Mouse (Mus musculus): ENCODE data around the gene Ccdc142. TPM values are rescaled to one million over a fixed set of nuclear protein-coding genes. Genes with fewer than 3 reads are reported as not detected.

Gene Ccdc142
- total RNA-seq, 2 experiments from 2014 or later = 12.0 to 18.4 TPM

GRCm38 (mm10) chr6:83136291-83136880 lies 35.0 kb downstream of the Ccdc142 start:
- DNase-seq = no peak
- intact Hi-C loops (cut with DNase I) = no loop called here

GRCm38 (mm10) chr6:83136881-83137575 lies 35.6 kb downstream of the Ccdc142 start:
- intact Hi-C loops (cut with DNase I) = no loop called here
- peak; percentile 63 for DNase-seq

GRCm38 (mm10) chr6:83137576-83137950 lies 36.2 kb downstream of the Ccdc142 start:
- DNase-seq = peak; percentile 65
- intact Hi-C loops (cut with DNase I) = no loop called here

- intact Hi-C loops (cut with DNase I) = no loop called here
- DNase-seq = no peak
Observed at GRCm38 (mm10) chr6:83138056-83138455, 36.7 kb downstream of the Ccdc142 start.

GRCm38 (mm10) chr6:83140044-83140443 lies 38.6 kb downstream of the Ccdc142 start:
- intact Hi-C loops (cut with DNase I) = no loop called here
- DNase-seq = no peak

GRCm38 (mm10) chr6:83141636-83142035 lies 40.2 kb downstream of the Ccdc142 start:
- intact Hi-C loops (cut with DNase I) = no loop called here
- no peak for DNase-seq

- no peak for DNase-seq
- intact Hi-C loops (cut with DNase I) = no loop called here
Observed at GRCm38 (mm10) chr6:83142211-83142731, 40.9 kb downstream of the Ccdc142 start.

GRCm38 (mm10) chr6:83142886-83143285 lies 41.5 kb downstream of the Ccdc142 start:
- intact Hi-C loops (cut with DNase I) = no loop called here
- no peak for DNase-seq

GRCm38 (mm10) chr6:83145209-83145608 lies 43.8 kb downstream of the Ccdc142 start:
- DNase-seq = no peak
- intact Hi-C loops (cut with DNase I) = no loop called here

GRCm38 (mm10) chr6:83145805-83146204 lies 44.4 kb downstream of the Ccdc142 start:
- no peak for DNase-seq
- intact Hi-C loops (cut with DNase I) = no loop called here

GRCm38 (mm10) chr6:83147280-83147679 lies 45.9 kb downstream of the Ccdc142 start:
- no peak for DNase-seq
- intact Hi-C loops (cut with DNase I) = no loop called here

GRCm38 (mm10) chr6:83151721-83152120 lies 50.3 kb downstream of the Ccdc142 start:
- peak; percentile 56 for DNase-seq
- intact Hi-C loops (cut with DNase I) = no loop called here

GRCm38 (mm10) chr6:83153038-83153437 lies 51.6 kb downstream of the Ccdc142 start:
- no peak for DNase-seq

GRCm38 (mm10) chr6:83153485-83153884 lies 52.1 kb downstream of the Ccdc142 start:
- intact Hi-C loops (cut with DNase I) = no loop called here
- no peak for DNase-seq

More at GRCm38 (mm10) chr6:83153038-83153437, 51.6 kb downstream of the Ccdc142 start:
- intact Hi-C loops (cut with DNase I) = no loop called here

- no peak for DNase-seq
- intact Hi-C loops (cut with DNase I) = loop anchor here (5.0 kb wide), 1 partner anchor 38 kb away; the partner anchor contains the start of gene Mogs
Observed at GRCm38 (mm10) chr6:83155552-83156238, 54.3 kb downstream of the Ccdc142 start.

- peak; percentile 88 for DNase-seq
- intact Hi-C loops (cut with DNase I) = loop anchor here (5.0 kb wide), 1 partner anchor 39 kb away; the partner anchor contains the start of gene Mogs
Observed at GRCm38 (mm10) chr6:83156259-83156684, 54.9 kb downstream of the Ccdc142 start, which contains the start of the genes Wdr54 and 1700003E16Rik. Wdr54 (minus strand) TSS chr6:83156397. 1700003E16Rik (plus strand) TSS chr6:83156404.

Small RNAs within 50 kb of the gene (microRNA-seq; reads per million reads assigned to microRNA genes)
- not detected for gene Mir3470a

Other genes with a start within 250 kb of the Ccdc142 start
- 10 to 100 TPM; 51.3 to 54.0 TPM for gene Sema4f, start 161.8 kb upstream of the Ccdc142 start, total RNA-seq (2021)
- under 1 TPM in 1 of 2 experiments, not detected in 1; 0.44 TPM for gene M1ap, start 154.7 kb upstream of the Ccdc142 start, total RNA-seq (2021)
- gene Dok1, start 68.1 kb upstream of the Ccdc142 start, total RNA-seq (2021) = 1 to 10 TPM in 1 of 2 experiments, under 1 TPM in 1; 0.76 to 1.7 TPM
- gene Loxl3, start 67.4 kb upstream of the Ccdc142 start, total RNA-seq (2021) = 1 to 10 TPM; 3.2 to 3.6 TPM
- 10 to 100 TPM; 94.8 to 98.5 TPM for gene Aup1, start 47.1 kb upstream of the Ccdc142 start, total RNA-seq (2021)
- gene Htra2, start 46.3 kb upstream of the Ccdc142 start, total RNA-seq (2021) = 10 to 100 TPM; 66.1 to 70.5 TPM
- under 1 TPM; 0.62 to 0.84 TPM for gene Dqx1, start 43.8 kb upstream of the Ccdc142 start, total RNA-seq (2021)
- gene Tlx2, start 31.3 kb upstream of the Ccdc142 start, total RNA-seq (2021) = not detected
- gene Pcgf1, start 23.7 kb upstream of the Ccdc142 start, total RNA-seq (2021) = 10 to 100 TPM; 16.8 to 23.3 TPM
- gene Lbx2, start 15.2 kb upstream of the Ccdc142 start, total RNA-seq (2021) = not detected
- gene Gm42688, start within 50 bp of the Ccdc142 start, total RNA-seq (2021) = 10 to 100 TPM in 1 of 2 experiments, 1 to 10 TPM in 1; 9.7 to 11.3 TPM
- gene Mrpl53, start 7.4 kb downstream of the Ccdc142 start, total RNA-seq (2021) = 10 to 100 TPM; 58.4 to 60.7 TPM
- gene Mogs, start 13.9 kb downstream of the Ccdc142 start, total RNA-seq (2021) = 10 to 100 TPM; 27.2 to 33.2 TPM
- 10 to 100 TPM; 60.3 to 68.7 TPM for gene Wbp1, start 20.0 kb downstream of the Ccdc142 start, total RNA-seq (2021)
- gene Ino80b, start 23.8 kb downstream of the Ccdc142 start, total RNA-seq (2021) = 10 to 100 TPM; 24.9 to 26.4 TPM
- gene Rtkn, start 33.9 kb downstream of the Ccdc142 start, total RNA-seq (2021) = 10 to 100 TPM; 12.3 to 15.2 TPM
- 10 to 100 TPM; 20.1 to 24.3 TPM for gene Wdr54, start 54.8 kb downstream of the Ccdc142 start, total RNA-seq (2021)
- 10 to 100 TPM; 13.3 to 16.9 TPM for gene 1700003E16Rik, start 54.8 kb downstream of the Ccdc142 start, total RNA-seq (2021)
- 100 to 1,000 TPM; 319 to 327 TPM for gene Dctn1, start 64.3 kb downstream of the Ccdc142 start, total RNA-seq (2021)
- gene Slc4a5, start 118.2 kb downstream of the Ccdc142 start, total RNA-seq (2021) = under 1 TPM; 0.46 to 0.52 TPM
- 10 to 100 TPM; 17.3 to 17.5 TPM for gene Mthfd2, start 224.3 kb downstream of the Ccdc142 start, total RNA-seq (2021)
- gene Mob1a, start 224.4 kb downstream of the Ccdc142 start, total RNA-seq (2021) = 10 to 100 TPM; 20.4 to 21.9 TPM
- 10 to 100 TPM; 16.4 to 21.0 TPM for gene Bola3, start 247.5 kb downstream of the Ccdc142 start, total RNA-seq (2021)